Mouse (Mus musculus): ENCODE measurements around the gene Tprn. TPM values are rescaled to one million over a fixed set of nuclear protein-coding genes. Genes with fewer than 3 reads are reported as not detected.
"Not testable (repeated sequence)": the region's sequence is repeated elsewhere in the genome, so short reads cannot be mapped to it uniquely, and the experiment has no call there.

Gene Tprn
- polyA plus RNA-seq, 1 experiment from 2014 or later, result 15.6 TPM

DNA sequence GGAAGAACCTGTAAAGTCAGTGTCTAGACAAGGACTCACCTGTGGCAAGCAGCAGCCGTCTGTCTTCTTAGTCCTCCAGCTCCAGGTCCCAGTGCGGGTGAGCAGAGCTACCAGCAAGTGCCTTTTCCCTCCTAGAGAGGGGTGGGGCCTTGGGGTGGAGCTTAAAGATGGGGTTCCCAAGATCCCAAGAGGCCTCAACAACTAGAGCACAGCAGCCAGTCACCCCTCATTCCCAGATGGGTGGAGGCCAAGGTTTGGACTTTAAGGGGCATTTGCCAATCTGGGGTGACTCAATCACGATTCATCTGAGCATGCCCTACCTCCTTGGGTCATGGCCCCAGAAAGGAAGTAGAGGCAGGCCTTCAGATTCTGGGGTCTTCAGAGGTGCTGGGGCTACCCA, 22.7 kb upstream of the Tprn start:
- H3K9ac ChIP-seq (replicated peaks), result no peak overlapping the region
- no peaks in the 10 kb centered on the region for H3K36me3 ChIP-seq
- H3K4me1 ChIP-seq, result peaks cover 29% of the 10 kb centered on the region
- 89% methylated on average over 3 of the region's 3 CpGs for WGBS
- H3K9me3 ChIP-seq, result no peaks in the 10 kb centered on the region
- peaks cover 5% of the 10 kb centered on the region; the same call in 1 of the 2 replicates for H3K27me3 ChIP-seq
- H3K27ac ChIP-seq (replicated peaks), result no peak overlapping the region
- no peak overlapping the region for H3K4me2 ChIP-seq (replicated peaks)
- H3K4me3 ChIP-seq, result no peak overlapping the region
- no peak for ATAC-seq (replicated peaks)

DNA sequence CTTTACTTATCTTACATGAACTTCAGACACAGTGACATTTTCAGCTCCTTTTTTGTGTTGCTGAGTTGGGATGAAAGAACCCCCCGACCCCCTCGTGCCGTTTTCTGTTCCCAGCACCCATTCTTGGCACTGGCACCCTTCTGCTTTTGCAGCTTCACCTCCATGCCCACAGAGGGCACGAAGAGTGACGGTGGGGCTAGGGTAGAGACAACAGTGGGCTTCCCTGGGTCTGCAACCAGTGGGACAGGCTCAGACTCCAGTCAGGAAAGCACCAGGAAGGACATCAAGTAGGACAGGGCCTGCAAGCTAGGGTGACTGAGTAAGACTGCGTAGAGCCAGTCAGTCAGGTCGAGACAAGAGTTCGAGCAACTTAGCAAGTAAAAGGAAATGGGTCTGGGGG, 22.1 kb upstream of the Tprn start:
- H3K4me3 ChIP-seq, result peak overlapping the region; percentile 59
- peak overlapping the region; percentile 91 for H3K4me2 ChIP-seq (replicated peaks)
- 42% methylated on average over 8 of the region's 8 CpGs for WGBS
- H3K27ac ChIP-seq (replicated peaks), result peak overlapping the region; percentile 77; the same call in 1 of the 2 replicates
- H3K27me3 ChIP-seq, result peaks cover 5% of the 10 kb centered on the region; the same call in 1 of the 2 replicates
- H3K9me3 ChIP-seq, result no peaks in the 10 kb centered on the region
- peaks cover 29% of the 10 kb centered on the region for H3K4me1 ChIP-seq
- no peaks in the 10 kb centered on the region for H3K36me3 ChIP-seq
- ATAC-seq (replicated peaks), result peak; percentile 33
- H3K9ac ChIP-seq (replicated peaks), result peak overlapping the region; percentile 49

DNA sequence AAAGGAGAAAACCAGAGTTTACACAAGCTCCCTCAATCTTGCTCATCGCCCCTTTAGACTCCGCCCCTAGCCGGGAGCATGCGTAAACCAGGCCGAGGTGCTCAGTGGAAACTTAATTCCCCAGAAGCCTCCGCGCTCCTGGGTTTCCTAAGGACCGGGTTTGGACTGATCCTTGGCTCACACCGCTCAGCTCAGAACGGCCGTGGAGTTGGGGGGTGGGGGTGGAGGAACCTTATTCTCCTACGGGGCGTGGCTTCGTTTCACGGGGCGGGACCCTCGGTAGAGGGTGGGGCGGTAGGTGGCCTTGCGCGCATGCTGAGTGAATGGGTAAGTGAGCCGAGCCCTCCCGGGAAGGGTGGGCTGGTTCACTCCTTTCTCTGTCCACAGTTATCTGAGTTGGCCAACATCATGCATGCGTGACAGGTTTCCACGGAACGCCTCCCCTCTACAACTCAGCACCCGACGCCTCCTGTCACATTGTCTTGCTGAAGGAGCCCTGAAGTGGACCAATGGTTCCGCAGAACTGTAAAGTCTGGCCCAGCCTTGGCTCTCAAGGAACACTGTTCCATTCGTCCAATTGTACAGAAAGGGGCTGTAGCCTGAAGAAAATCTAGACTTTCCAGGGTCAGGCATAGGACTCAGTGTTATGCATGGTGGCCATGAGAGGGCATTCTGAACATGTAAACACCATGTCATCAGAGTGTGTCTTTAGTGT, 21.5 kb upstream of the Tprn start:
- Histone ChIP-seq H3K36me3 (peaks cover 4% of the 10 kb centered on the region; the same call in 1 of the 2 replicates), H3K4me3 (peak overlapping the region; percentile 59), H3K9me3 (no peaks in the 10 kb centered on the region), H3K4me1 (peaks cover 29% of the 10 kb centered on the region), H3K27ac (replicated peaks) (peak overlapping the region; percentile 77), H3K4me2 (replicated peaks) (peak overlapping the region; percentile 91), H3K27me3 (peaks cover 5% of the 10 kb centered on the region; the same call in 1 of the 2 replicates), H3K9ac (replicated peaks) (peak overlapping the region; percentile 49)
- ATAC-seq (replicated peaks), result peak; percentile 84
- WGBS, result under 1% methylated on average over 29 of the region's 29 CpGs

DNA sequence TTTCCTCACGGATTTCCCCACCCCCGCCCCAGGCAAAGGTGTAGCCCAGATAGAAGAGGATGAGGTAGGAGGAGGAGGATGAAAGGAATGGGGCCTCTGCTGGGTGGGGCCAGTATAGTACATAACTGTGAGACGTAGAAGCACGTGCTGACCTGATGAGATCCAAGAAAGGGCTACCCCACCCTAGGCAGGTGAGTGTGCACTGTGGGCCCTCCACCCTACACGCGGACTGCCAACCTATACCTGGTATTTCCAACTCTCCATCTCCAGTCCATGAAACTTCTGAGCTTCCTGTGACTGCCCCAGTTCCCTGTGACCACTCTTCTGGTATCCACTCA, 21.0 kb upstream of the Tprn start:
- WGBS, result 17% methylated on average over 6 of the region's 6 CpGs
- Histone ChIP-seq H3K27me3 (peaks cover 5% of the 10 kb centered on the region; the same call in 1 of the 2 replicates), H3K4me1 (peaks cover 29% of the 10 kb centered on the region), H3K27ac (replicated peaks) (peak overlapping the region; percentile 77), H3K9me3 (no peaks in the 10 kb centered on the region), H3K4me3 (peak overlapping the region; percentile 59), H3K4me2 (replicated peaks) (peak overlapping the region; percentile 91), H3K36me3 (peaks cover 9% of the 10 kb centered on the region; the same call in 1 of the 2 replicates), H3K9ac (replicated peaks) (peak overlapping the region; percentile 73)
- ATAC-seq (replicated peaks), result peak; percentile 15; the same call in 1 of the 2 replicates

DNA sequence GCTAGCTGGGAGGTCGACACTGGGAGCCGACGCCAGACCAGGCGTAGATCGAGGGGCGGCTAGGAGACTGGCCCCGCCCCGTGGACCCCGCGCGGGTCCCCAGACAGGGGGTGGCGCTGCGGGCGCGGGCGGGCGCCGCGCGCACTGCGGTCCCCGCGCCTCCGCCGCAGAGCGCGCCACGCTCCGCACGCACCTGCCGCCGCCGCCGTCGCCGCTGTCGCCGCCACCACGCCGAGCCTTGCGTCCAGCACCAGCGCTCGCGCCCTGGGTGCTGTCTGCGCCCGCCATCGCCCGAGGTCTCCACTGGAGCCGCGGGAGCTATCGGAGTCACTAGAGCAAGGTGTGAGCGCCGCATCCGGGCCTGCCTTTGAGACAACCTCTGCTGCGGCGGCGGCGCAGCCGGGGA, 20.3 kb upstream of the Tprn start, which contains the start of the genes Rnf208 and Cysrt1:
Gene Rnf208, plus strand, starts transcription at position 155 of the 406 bp plus-strand sequence.
Gene Cysrt1, minus strand, starts transcription at position 352 of the 406 bp plus-strand sequence.
- peak within 1 kb of the TSS; percentile 91 for H3K4me2 ChIP-seq (replicated peaks)
- H3K27me3 ChIP-seq, result peaks cover 5% of the 10 kb centered on the region; the same call in 1 of the 2 replicates
- no peaks in the 10 kb centered on the region for H3K9me3 ChIP-seq
- peaks cover 12% of the 10 kb centered on the region; the same call in 1 of the 2 replicates for H3K36me3 ChIP-seq
- H3K27ac ChIP-seq (replicated peaks), result peak within 1 kb of the TSS; percentile 77
- WGBS, result under 1% methylated on average over 57 of the region's 59 CpGs
- H3K4me3 ChIP-seq, result peak within 1 kb of the TSS; percentile 59
- peak within 1 kb of the TSS; percentile 73 for H3K9ac ChIP-seq (replicated peaks)
- peak; percentile 49 for ATAC-seq (replicated peaks)
- peaks cover 29% of the 10 kb centered on the region for H3K4me1 ChIP-seq

DNA sequence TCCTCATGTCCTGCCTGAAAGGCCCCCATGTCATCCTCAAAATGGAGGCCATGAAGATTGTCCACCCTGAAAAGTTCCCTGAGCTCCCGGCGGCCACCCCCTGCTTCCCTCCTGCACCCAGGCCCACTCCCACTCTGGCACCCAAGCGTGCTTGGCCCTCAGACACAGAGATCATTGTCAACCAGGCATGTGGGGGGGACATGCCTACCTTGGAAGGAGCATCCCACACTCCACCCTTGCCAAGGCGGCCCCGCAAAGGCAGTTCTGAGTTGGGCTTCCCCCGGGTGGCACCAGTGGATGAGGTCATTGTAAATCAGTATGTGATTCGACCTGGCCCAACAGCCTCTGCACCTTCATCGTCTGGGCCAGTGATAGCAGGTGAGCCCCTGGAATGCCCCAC, 19.1 kb upstream of the Tprn start:
- H3K9me3 ChIP-seq, result no peaks in the 10 kb centered on the region
- WGBS, result 77% methylated on average over 8 of the region's 8 CpGs
- ATAC-seq (replicated peaks), result no peak

DNA sequence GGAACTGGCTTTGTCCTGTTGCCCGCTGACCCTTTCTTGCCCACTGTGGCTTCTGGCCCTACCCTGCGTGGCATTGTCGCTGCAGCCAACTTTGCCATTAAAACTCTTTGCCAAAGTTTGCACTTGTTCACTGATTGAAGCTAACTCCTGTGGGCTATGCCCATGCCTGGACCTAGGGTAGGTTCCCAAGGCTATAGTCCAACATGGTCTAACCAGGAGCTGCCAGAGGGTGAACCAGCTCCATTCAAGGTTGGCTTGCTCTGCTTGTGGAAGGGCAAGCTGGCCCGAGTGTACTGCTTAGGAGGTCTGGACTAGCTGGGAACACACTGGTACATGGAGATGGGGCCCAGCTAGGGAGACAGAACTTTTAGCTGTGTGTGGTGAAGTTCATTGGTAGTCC, 18.3 kb upstream of the Tprn start:
- WGBS, result 91% methylated on average over 4 of the region's 4 CpGs
- no peak overlapping the region for H3K27ac ChIP-seq (replicated peaks)
- H3K4me1 ChIP-seq, result peaks cover 29% of the 10 kb centered on the region
- no peak overlapping the region for H3K4me3 ChIP-seq
- H3K27me3 ChIP-seq, result no peaks in the 10 kb centered on the region
- peaks cover 24% of the 10 kb centered on the region for H3K36me3 ChIP-seq
- H3K4me2 ChIP-seq (replicated peaks), result no peak overlapping the region
- no peak for ATAC-seq (replicated peaks)
- H3K9me3 ChIP-seq, result no peaks in the 10 kb centered on the region
- H3K9ac ChIP-seq (replicated peaks), result no peak overlapping the region

More for the DNA sequence above, 19.1 kb upstream of the Tprn start:
- Histone ChIP-seq H3K4me1 (peaks cover 29% of the 10 kb centered on the region), H3K4me2 (replicated peaks) (peak overlapping the region; percentile 91), H3K27me3 (no peaks in the 10 kb centered on the region), H3K9ac (replicated peaks) (peak overlapping the region; percentile 73), H3K4me3 (peak overlapping the region; percentile 59), H3K27ac (replicated peaks) (no peak overlapping the region), H3K36me3 (peaks cover 21% of the 10 kb centered on the region; the same call in 1 of the 2 replicates)

DNA sequence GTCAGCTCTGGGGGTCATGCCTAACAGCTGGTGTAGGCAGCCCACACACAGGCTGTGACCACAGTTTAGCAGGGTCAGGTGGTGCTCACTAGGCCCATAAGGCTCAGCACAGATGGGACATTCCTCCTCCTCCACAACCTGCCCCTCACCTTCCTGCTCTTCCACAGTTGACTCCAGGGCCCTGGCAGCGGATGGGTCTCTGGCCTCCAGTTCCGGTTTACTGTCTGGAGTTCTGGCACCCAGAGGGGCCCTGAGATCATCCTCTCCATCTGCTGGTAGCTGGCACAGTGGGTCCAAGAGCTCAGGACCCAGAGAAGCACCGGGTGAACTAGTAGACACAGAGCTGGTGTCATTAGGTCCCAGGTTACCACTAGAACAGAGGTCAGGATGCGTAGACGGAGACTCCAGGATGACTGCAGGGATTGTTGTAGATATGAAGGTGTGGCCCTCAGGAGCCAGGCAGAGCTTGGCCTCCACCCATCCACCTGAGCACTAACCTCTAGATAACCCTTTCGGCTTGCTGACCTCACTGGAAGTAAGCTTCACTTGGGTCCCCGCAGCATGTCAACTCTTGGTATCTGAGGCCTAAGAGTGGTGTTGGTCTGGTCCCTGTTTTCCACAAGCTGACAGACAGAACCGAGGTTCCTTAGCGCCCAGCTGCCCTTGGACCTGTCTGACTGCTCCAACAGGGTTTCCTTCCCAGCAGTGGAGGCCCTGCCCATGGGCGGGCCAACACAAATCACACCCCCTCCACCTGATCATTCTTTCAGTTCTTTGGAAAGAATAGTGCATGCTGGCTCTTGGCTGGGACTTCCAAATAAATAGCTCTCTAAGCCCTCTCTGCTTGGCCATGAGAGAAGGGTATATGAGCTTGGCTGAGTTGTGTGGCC, 16.0 kb upstream of the Tprn start, which contains the start of gene AL732309.1:
Gene AL732309.1, minus strand, starts transcription at position 681 of the 890 bp plus-strand sequence.
- peaks cover 35% of the 10 kb centered on the region for H3K36me3 ChIP-seq
- no peaks in the 10 kb centered on the region for H3K27me3 ChIP-seq
- H3K4me1 ChIP-seq, result peaks cover 19% of the 10 kb centered on the region
- no peak within 1 kb of the TSS for H3K4me2 ChIP-seq (replicated peaks)
- 90% methylated on average over 10 of the region's 10 CpGs for WGBS
- no peaks in the 10 kb centered on the region for H3K9me3 ChIP-seq
- no peak for ATAC-seq (replicated peaks)
- H3K4me3 ChIP-seq, result no peak within 1 kb of the TSS
- no peak within 1 kb of the TSS for H3K27ac ChIP-seq (replicated peaks)
- H3K9ac ChIP-seq (replicated peaks), result no peak within 1 kb of the TSS

DNA sequence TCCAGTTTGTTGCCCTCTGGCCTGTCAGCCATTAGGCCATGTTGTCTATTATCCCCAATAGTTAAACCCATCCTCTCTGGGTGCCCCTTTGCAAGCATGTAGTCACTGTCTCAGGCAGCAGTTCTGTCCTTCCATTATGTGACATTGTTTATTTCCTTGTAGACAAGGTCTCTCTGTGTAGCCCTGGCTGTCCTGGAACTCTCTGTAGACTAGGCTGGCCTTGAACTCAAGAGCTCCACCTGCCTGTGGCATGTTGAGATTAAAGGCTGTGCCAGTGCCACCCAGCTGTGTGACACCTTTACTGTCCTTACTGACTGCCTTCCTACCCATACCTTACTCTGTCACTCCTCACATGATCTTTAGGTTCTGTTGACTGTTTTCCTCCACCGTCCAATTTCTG, 10.1 kb upstream of the Tprn start:
- ATAC-seq (replicated peaks), result no peak
- H3K4me1 ChIP-seq, result peaks cover 22% of the 10 kb centered on the region
- H3K9me3 ChIP-seq, result no peaks in the 10 kb centered on the region
- no peaks in the 10 kb centered on the region for H3K27me3 ChIP-seq
- no peak overlapping the region for H3K27ac ChIP-seq (replicated peaks)
- H3K4me2 ChIP-seq (replicated peaks), result no peak overlapping the region
- H3K9ac ChIP-seq (replicated peaks), result no peak overlapping the region
- H3K4me3 ChIP-seq, result no peak overlapping the region
- WGBS, result 81% methylated on average over 1 of the region's 1 CpGs
- H3K36me3 ChIP-seq, result peaks cover 21% of the 10 kb centered on the region

DNA sequence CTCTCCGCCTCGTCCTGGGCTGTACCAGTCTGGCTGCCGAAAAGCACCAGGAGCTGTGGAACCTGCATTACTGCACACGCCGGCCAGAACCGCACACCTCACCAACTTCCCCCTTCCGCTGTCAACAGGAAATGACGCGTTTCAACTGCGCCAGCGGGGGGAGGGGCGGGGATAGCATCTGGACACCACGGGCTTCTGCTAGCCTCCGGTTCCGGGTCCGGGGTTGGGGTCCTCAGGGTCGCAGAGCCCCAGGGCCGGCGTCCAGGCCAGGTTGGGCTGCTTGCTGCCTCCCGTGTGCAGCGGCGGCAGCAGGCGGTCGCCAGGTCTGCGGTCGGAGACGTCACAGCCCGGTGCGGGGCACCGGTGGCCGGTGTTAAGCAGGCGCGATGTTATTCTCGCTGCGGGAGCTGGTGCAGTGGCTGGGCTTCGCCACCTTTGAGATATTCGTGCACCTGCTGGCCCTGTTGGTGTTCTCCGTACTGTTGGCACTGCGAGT, 7.1 kb upstream of the Tprn start, which contains the start of gene Tmem203:
Gene Tmem203, plus strand, starts transcription at position 156 of the 496 bp plus-strand sequence.
- peak within 1 kb of the TSS; percentile 88 for H3K4me3 ChIP-seq
- peak; percentile 92 for ATAC-seq (replicated peaks)
- H3K9ac ChIP-seq (replicated peaks), result peak within 1 kb of the TSS; percentile 87
- peak within 1 kb of the TSS; percentile 98 for H3K4me2 ChIP-seq (replicated peaks)
- peaks cover under 1% of the 10 kb centered on the region; the same call in 1 of the 2 replicates for H3K36me3 ChIP-seq
- peaks cover 24% of the 10 kb centered on the region for H3K4me1 ChIP-seq
- no peaks in the 10 kb centered on the region for H3K27me3 ChIP-seq
- peak within 1 kb of the TSS; percentile 84 for H3K27ac ChIP-seq (replicated peaks)
- H3K9me3 ChIP-seq, result no peaks in the 10 kb centered on the region
- under 1% methylated on average over 39 of the region's 39 CpGs for WGBS

DNA sequence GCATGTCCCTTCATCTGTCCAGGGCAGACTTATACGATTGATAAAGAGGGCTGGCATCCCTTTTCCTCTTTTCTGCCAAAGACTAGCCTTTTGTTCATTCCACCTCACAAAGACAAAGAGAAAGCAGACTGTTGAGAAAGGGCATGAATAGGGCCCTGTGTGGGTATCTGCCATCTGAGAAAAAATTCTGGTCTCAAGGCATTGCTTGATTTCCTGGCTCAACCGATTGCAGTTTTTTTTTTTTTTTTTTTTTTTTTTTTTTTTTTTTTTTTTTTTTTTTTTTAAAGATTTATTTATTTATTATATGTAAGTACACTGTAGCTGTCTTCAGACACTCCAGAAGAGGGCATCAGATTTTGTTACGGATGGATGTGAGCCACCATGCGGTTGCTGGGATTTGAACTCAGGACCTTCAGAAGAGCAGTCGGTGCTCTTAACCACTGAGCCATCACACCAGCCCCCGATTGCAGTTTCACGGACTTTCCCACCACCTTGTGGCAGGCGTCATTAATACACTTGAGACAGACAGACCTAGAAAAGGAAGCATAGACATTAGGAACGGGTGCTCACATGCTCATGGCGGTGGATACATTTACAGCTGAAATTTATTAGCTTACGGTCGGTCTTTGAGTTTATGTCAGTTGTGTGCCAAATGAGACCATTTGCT, 5.8 kb upstream of the Tprn start:
- Histone ChIP-seq H3K4me3 (peak overlapping the region; percentile 88), H3K4me2 (replicated peaks) (peak overlapping the region; percentile 98), H3K4me1 (peaks cover 24% of the 10 kb centered on the region), H3K9ac (replicated peaks) (peak overlapping the region; percentile 87)
- WGBS, result 58% methylated on average over 12 of the region's 12 CpGs
- not testable (repeated sequence) for H3K9me3 ChIP-seq; H3K27me3 ChIP-seq; H3K36me3 ChIP-seq; H3K27ac ChIP-seq (replicated peaks); ATAC-seq (replicated peaks)

All from forebrain, embryonic 15.5 days (tissue).